Mouse (Mus musculus): Measurements from ENCODE around the gene Itprip. TPM values are rescaled to one million over a fixed set of nuclear protein-coding genes. Genes with fewer than 3 reads are reported as not detected.

Itprip gene
- polyA plus RNA-seq, 2 experiments: 2.0 to 2.2 TPM

DNA sequence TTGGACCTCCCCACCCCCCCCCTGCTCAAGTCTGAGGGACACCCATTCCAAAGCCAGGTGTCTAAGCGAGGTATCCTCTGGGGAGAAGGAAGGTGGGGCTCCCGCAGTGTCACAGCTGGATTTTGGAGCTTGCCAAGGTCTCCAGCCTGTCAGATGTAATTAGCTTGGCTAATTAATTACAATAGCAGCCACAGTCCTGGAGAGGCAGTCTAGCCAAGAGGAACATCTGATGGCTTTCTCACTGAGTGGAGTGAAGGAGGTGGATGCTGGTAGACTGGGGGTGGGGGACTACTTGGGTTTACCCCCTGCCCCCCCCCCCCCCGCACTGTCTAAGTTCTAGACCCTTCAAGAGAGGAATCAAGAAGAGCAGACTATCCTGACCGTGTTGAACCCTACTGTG lies 15.4 kb downstream of the Itprip start:
- H3K4me2 ChIP-seq (ENCODE audit: low read depth): no peak overlapping the region
- no peak for DNase-seq (ENCODE audit: low read depth in 3 of 3, low spot score in 3 of 3)
- ATAC-seq (ENCODE audit: insufficient read depth): no peak
- H3K9me3 ChIP-seq (ENCODE audit: control insufficient read depth, low read length): no peaks in the 10 kb centered on the region
- H3K27me3 ChIP-seq (ENCODE audit: control insufficient read depth, insufficient read depth, low read length): no peaks in the 10 kb centered on the region
- no peak overlapping the region for H3K27ac ChIP-seq
- H3K4me1 ChIP-seq (replicated peaks; ENCODE audit: control insufficient read depth in 2 of 2, insufficient read depth in 2 of 2, low read length in 1 of 2): peaks cover 11 to 25% of the 10 kb centered on the region in 2 experiments
- WGBS (ENCODE audit: insufficient replicate concordance): 64% methylated on average over 4 of the region's 4 CpGs
- H3K4me3 ChIP-seq (ENCODE audit: insufficient read depth in 1 of 2, low read depth in 2 of 2, low read length in 2 of 2): no peak overlapping the region
- H3K36me3 ChIP-seq (replicated peaks; ENCODE audit: control insufficient read depth, insufficient read depth, low read depth): no peaks in the 10 kb centered on the region
- no peak overlapping the region for H3K9ac ChIP-seq (replicated peaks)
- TF ChIP-seq CTCF (IDR thresholded peaks at IDR 0.05; ENCODE audit: low read depth) (no peak), EP300 (IDR thresholded peaks at IDR 0.05; ENCODE audit: low read depth) (no peak)

DNA sequence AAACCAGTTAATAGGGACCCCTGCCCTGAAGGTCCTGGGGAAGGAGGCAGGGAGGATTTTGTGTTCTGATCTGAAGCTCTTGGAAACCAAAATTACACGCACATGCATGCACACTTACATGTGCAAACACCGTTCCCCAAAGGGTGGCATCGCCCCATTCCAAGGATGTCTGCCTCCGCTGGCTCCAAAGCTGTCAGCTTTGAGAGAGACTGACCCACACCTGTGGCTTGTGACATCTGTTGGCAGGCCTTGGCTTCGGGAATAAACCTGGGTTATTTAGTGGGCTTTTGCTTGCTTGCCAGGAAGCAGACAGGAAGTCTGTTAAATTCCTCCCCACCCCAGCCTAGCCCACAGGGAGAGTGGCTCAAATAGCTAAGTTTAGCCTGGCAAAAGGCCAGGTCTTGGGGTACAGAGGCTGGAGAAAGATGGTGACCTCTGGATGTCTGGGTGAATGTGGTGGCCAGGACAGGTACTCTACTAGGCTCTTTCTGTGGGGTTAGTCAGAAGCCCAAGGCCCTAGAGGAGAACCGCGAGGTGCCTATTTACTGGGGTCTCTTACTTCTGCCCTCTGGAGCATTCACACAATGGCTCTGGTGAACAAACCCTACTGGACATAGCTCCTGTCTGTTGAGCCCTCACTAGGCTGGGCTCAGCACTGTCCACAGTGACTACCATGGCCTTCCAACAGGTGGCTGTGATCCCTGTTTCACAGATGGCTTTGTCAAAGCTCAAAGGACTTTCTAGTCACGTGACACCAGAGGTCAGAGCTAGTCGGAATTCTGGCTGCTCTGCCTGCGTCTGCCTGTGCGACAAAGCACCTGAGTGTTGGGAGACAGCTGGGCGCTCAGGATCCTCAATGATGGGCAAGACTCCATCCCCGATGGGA lies 16.5 kb downstream of the Itprip start:
- Histone ChIP-seq H3K27ac (no peak overlapping the region), H3K36me3 (replicated peaks; ENCODE audit: control insufficient read depth, insufficient read depth, low read depth) (no peaks in the 10 kb centered on the region), H3K4me2 (ENCODE audit: low read depth) (no peak overlapping the region), H3K4me3 (ENCODE audit: insufficient read depth in 1 of 2, low read depth in 2 of 2, low read length in 2 of 2) (no peak overlapping the region), H3K4me1 (replicated peaks; ENCODE audit: control insufficient read depth in 2 of 2, insufficient read depth in 2 of 2, low read length in 1 of 2) (peaks cover 19 to 30% of the 10 kb centered on the region in 2 experiments), H3K27me3 (ENCODE audit: control insufficient read depth, insufficient read depth, low read length) (no peaks in the 10 kb centered on the region), H3K9me3 (ENCODE audit: control insufficient read depth, low read length) (no peaks in the 10 kb centered on the region), H3K9ac (replicated peaks) (no peak overlapping the region)
- WGBS (ENCODE audit: insufficient replicate concordance): 63% methylated on average over 13 of the region's 13 CpGs
- ATAC-seq (ENCODE audit: insufficient read depth): no peak
- TF ChIP-seq EP300 (IDR thresholded peaks at IDR 0.05; ENCODE audit: low read depth): no peak
- DNase-seq (ENCODE audit: low read depth in 3 of 3, low spot score in 3 of 3): no peak

DNA sequence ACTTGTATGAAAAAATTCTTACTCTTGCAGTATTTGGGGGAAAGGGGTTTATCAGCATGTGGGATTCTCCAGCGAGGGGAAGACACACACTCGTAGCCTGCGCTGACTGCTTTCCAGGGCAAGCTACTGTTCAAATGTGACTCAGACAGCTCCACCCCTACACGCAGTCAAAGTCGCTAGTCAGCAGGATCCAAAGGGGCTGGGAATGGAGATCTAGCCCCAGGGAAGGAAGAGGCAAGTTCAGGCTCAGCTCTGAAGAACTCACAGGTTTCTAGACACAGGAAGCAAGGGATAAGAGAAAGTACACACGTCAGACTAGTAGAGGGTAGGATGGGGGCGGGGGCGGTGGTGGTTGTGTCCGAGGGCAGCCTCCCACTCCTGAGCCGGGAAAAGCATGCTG lies 18.5 kb downstream of the Itprip start:
- DNase-seq (ENCODE audit: low read depth in 3 of 3, low spot score in 3 of 3) (no peak), ATAC-seq (ENCODE audit: insufficient read depth) (no peak)
- 76% methylated on average over 10 of the region's 10 CpGs for WGBS (ENCODE audit: insufficient replicate concordance)
- Histone ChIP-seq H3K4me1 (replicated peaks; ENCODE audit: control insufficient read depth in 2 of 2, insufficient read depth in 2 of 2, low read length in 1 of 2) (peaks cover 19 to 24% of the 10 kb centered on the region in 2 experiments), H3K27ac (no peak overlapping the region), H3K4me3 (ENCODE audit: insufficient read depth in 1 of 2, low read depth in 2 of 2, low read length in 2 of 2) (no peak overlapping the region), H3K27me3 (ENCODE audit: control insufficient read depth, insufficient read depth, low read length) (no peaks in the 10 kb centered on the region), H3K9ac (replicated peaks) (no peak overlapping the region), H3K9me3 (ENCODE audit: control insufficient read depth, low read length) (no peaks in the 10 kb centered on the region), H3K4me2 (ENCODE audit: low read depth) (no peak overlapping the region), H3K36me3 (replicated peaks; ENCODE audit: control insufficient read depth, insufficient read depth, low read depth) (no peaks in the 10 kb centered on the region; the same call in 1 of the 2 replicates)
- TF ChIP-seq EP300 (IDR thresholded peaks at IDR 0.05; ENCODE audit: low read depth) (no peak), CTCF (IDR thresholded peaks at IDR 0.05; ENCODE audit: low read depth) (no peak)

DNA sequence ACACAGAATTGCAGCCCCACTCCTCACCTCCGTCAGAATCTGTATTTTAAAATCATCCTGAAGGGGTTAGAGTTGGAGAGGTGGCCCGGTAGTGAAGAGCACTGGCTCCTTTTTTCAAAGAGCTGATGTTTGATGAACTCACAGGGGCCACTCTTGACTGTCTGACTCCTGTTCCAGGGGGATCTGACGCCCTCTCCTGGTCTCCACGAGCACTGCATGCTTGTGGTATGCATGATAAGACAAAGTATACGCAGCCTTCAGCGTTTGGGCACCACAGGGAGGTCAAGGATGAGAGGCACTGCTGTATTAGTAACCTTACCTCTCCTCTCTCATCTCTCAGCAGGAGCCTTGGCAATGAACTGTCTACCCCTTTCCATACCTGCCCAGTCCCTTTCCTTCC lies 19.1 kb downstream of the Itprip start:
- Histone ChIP-seq H3K4me3 (ENCODE audit: insufficient read depth in 1 of 2, low read depth in 2 of 2, low read length in 2 of 2) (no peak overlapping the region), H3K9ac (replicated peaks) (no peak overlapping the region), H3K27ac (no peak overlapping the region), H3K4me2 (ENCODE audit: low read depth) (no peak overlapping the region), H3K9me3 (ENCODE audit: control insufficient read depth, low read length) (no peaks in the 10 kb centered on the region), H3K36me3 (replicated peaks; ENCODE audit: control insufficient read depth, insufficient read depth, low read depth) (no peaks in the 10 kb centered on the region; the same call in 1 of the 2 replicates), H3K27me3 (ENCODE audit: control insufficient read depth, insufficient read depth, low read length) (no peaks in the 10 kb centered on the region), H3K4me1 (replicated peaks; ENCODE audit: control insufficient read depth in 2 of 2, insufficient read depth in 2 of 2, low read length in 1 of 2) (peaks cover 19 to 22% of the 10 kb centered on the region in 2 experiments)
- DNase-seq (ENCODE audit: low read depth in 3 of 3, low spot score in 3 of 3) (no peak), ATAC-seq (ENCODE audit: insufficient read depth) (no peak)
- peak; percentile 74 for TF ChIP-seq CTCF (IDR thresholded peaks at IDR 0.05; ENCODE audit: low read depth)
- no peak for TF ChIP-seq EP300 (IDR thresholded peaks at IDR 0.05; ENCODE audit: low read depth)
- 43% methylated on average over 6 of the region's 6 CpGs for WGBS (ENCODE audit: insufficient replicate concordance)

DNA sequence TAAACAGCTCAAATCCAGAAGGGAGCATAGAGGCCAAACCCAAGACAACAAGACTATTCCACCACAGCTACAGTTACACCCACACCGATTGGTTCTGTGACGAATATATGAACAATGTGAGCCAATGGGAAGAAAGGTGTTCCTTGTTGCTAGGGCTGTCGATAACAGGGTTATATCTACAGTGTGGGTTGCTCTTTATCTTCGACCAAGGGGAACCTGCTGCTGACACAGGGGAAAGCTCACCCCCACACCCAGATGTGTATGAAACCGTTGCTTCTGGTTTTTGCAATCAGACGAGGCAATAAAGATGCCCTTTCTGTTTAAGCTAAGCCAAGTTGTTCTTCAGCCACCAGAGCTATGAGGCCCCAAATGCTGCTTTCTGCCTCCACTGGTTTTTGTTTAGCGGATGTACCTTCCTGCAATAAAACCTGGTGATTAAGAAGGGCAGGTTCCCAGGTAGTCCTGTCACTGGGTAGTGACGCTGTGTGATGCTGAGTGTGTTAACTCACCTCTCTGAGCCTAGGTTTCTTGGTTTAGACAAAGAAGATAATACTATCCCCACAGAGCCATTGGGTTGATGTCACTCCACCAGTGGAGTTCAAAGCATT lies 20.5 kb downstream of the Itprip start:
- H3K27me3 ChIP-seq (ENCODE audit: control insufficient read depth, insufficient read depth, low read length): no peaks in the 10 kb centered on the region
- H3K27ac ChIP-seq: peak overlapping the region; percentile 63
- TF ChIP-seq CTCF (IDR thresholded peaks at IDR 0.05; ENCODE audit: low read depth) (no peak), EP300 (IDR thresholded peaks at IDR 0.05; ENCODE audit: low read depth) (peak; percentile 75)
- DNase-seq (ENCODE audit: low read depth in 3 of 3, low spot score in 3 of 3): peak; percentile 43 to 58 (median 51)
- peak; percentile 93 for ATAC-seq (ENCODE audit: insufficient read depth)
- 28% methylated on average over 8 of the region's 8 CpGs for WGBS (ENCODE audit: insufficient replicate concordance)
- no peaks in the 10 kb centered on the region for H3K9me3 ChIP-seq (ENCODE audit: control insufficient read depth, low read length)
- H3K36me3 ChIP-seq (replicated peaks; ENCODE audit: control insufficient read depth, insufficient read depth, low read depth): no peaks in the 10 kb centered on the region; the same call in 1 of the 2 replicates
- H3K4me3 ChIP-seq (ENCODE audit: insufficient read depth in 1 of 2, low read depth in 2 of 2, low read length in 2 of 2): no peak overlapping the region
- H3K4me2 ChIP-seq (ENCODE audit: low read depth): peak overlapping the region; percentile 36
- peaks cover 19 to 22% of the 10 kb centered on the region in 2 experiments for H3K4me1 ChIP-seq (replicated peaks; ENCODE audit: control insufficient read depth in 2 of 2, insufficient read depth in 2 of 2, low read length in 1 of 2)
- peak overlapping the region; percentile 16; the same call in 1 of the 2 replicates for H3K9ac ChIP-seq (replicated peaks)
